Mouse (Mus musculus) stomach, postnatal 0 days (tissue): Measurements from ENCODE around the gene Taf1a. TPM values are rescaled to one million over a fixed set of nuclear protein-coding genes. Genes with fewer than 3 reads are reported as not detected.
"Not testable (repeated sequence)": the region's sequence is repeated elsewhere in the genome, so short reads cannot be mapped to it uniquely, and the experiment has no call there.

ENCODE experiments used
- ATAC-seq: fragments of 200-750 bp; cut with Nextera tagmentation; 2 replicates; pipeline ENCODE4 v1.8.0; 2017; ENCODE audit not compliant: low FRiP score, low TSS enrichment
- DNase-seq: peaks from one replicate; pipeline ENCODE4 v3.0.0-alpha.2; 2016; ENCODE audit warnings: low spot score
- H3K27ac ChIP-seq: fragments of 300-500 bp; sonication (generic); replicated peaks from 2 replicates; pipeline ENCODE4 v1.5.1; 2014; ENCODE audit warnings: mild to moderate bottlenecking, control low read depth
- H3K27me3 ChIP-seq: fragments of 300-500 bp; sonication (generic); 2 replicates; pipeline ENCODE4 v1.6.1; 2014; ENCODE audit warnings: low read length; ENCODE audit not compliant: control insufficient read depth, insufficient read depth
- H3K36me3 ChIP-seq: fragments of 300-500 bp; sonication (generic); 2 replicates; pipeline ENCODE4 v1.6.1; 2014; ENCODE audit warnings: low read length, mixed read lengths; ENCODE audit not compliant: control insufficient read depth, insufficient read depth
- H3K4me1 ChIP-seq: fragments of 300-500 bp; sonication (generic); replicated peaks from 2 replicates; pipeline ENCODE4 v1.6.1; 2014; ENCODE audit warnings: antibody characterized with exemption; ENCODE audit not compliant: control insufficient read depth, insufficient read depth
- H3K4me2 ChIP-seq: fragments of 300-500 bp; sonication (generic); replicated peaks from 2 replicates; pipeline ENCODE4 v1.6.1; 2014; ENCODE audit warnings: low read depth, mild to moderate bottlenecking, control low read depth, moderate library complexity
- H3K4me3 ChIP-seq: fragments of 300-500 bp; sonication (generic); 2 replicates; pipeline ENCODE4 v1.5.1; 2014; ENCODE audit warnings: low read depth, low read length, control low read depth
- H3K9ac ChIP-seq: fragments of 300-500 bp; sonication (generic); 2 replicates; pipeline ENCODE4 v1.6.1; 2014; ENCODE audit warnings: mild to moderate bottlenecking, low read length, control low read depth, mixed read lengths
- H3K9me3 ChIP-seq: fragments of 300-500 bp; sonication (generic); 2 replicates; pipeline ENCODE4 v1.6.1; 2016; ENCODE audit warnings: low read length; ENCODE audit not compliant: control insufficient read depth
- CTCF ChIP-seq: IDR thresholded peaks from 2 replicates; pipeline ENCODE4 v1.5.1; 2016; ENCODE audit warnings: antibody characterized with exemption, low read depth, mild to moderate bottlenecking, moderate library complexity
- EP300 ChIP-seq: optimal IDR thresholded peaks from 2 replicates; pipeline ENCODE3; 2016; ENCODE audit warnings: antibody characterized with exemption
- WGBS: fragments of 180-500 bp; shearing (Covaris S2); extraction: QIAGEN DNeasy Blood & Tissue Kit; methylation state at CpG from one replicate; pipeline ENCODE4 v1.1.7; 2014; 5-methylcytosine and 5-hydroxymethylcytosine counted together
- polyA plus RNA-seq: library from polyadenylated mRNA; unstranded; fragments of >200 nt; fragmentation: Nextera tagmentation; extraction: Ambion mirVana; gene quantifications from 2 replicates; pipeline ENCODE4 v1.2.1, GENCODE M21; 2015

Taf1a gene
- polyA plus RNA-seq: 9.9 and 10.8 TPM in 2 replicates

DNA sequence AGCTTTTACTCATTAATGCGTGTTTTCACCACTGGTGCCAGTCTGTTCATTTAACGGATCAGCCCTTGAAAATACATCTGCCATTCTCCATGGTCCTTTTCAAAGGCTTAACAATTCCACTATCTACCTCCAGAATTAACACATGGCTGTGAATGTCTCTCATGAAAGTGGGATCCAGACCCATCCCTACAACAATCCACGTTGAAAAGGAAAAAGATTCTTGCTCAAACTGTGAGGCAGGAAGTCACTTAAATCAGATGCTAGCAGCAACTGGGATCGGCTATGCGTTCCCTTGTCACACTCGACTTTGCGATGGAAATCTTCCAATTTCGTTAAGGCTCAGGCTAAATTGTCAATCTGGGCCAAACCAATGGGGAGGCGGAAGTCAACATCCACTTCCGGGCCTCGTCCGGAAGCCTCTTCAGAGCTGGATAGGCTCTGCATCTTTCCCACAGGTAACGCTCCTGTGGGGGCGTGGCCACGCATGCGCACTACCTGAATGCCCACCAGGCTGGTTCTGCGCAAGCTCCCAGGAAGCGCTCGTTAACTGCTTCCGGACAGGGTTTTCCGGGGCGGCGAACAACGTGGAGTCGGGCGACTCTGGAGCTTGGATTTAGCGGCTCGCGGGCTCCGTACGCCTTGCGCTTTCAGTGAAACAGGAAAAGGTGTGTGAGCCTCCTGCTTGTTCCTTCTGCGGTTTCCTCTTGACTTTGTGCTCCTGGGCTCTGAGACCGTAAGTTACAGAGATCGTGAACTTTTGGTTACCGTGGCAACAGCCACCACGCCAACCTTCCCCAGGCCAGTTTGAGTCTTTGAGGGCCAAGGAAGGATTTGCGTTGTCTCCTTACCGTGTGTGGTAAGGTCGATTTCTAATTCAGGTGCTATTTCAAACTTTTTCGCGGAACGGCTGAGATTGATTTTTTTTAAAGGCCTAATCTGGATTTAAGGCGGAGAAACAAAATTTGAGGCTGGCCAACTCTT is at the start of gene Taf1a:
TSS of gene Taf1a (plus strand) at position 556 of the 981 bp plus-strand sequence.
- Histone ChIP-seq H3K4me1 (0 out of 2 replicates have a peak, but pooled peaks cover 4% of the 10 kb centered on the region), H3K4me3 (peak within 1 kb of the TSS; percentile 57), H3K27ac (no peak within 1 kb of the TSS), H3K4me2 (peak within 1 kb of the TSS; percentile 68), H3K27me3 (peaks cover 3% of the 10 kb centered on the region; the same call in 1 of the 2 replicates), H3K36me3 (no peaks in the 10 kb centered on the region), H3K9ac (peak within 1 kb of the TSS; percentile 51), H3K9me3 (no peaks in the 10 kb centered on the region)
- peak; percentile 98 for DNase-seq
- peak; percentile 98 for ATAC-seq
- TF ChIP-seq EP300 (no peak), CTCF (no peak)
- WGBS: 5% methylated on average over 44 of the region's 44 CpGs

DNA sequence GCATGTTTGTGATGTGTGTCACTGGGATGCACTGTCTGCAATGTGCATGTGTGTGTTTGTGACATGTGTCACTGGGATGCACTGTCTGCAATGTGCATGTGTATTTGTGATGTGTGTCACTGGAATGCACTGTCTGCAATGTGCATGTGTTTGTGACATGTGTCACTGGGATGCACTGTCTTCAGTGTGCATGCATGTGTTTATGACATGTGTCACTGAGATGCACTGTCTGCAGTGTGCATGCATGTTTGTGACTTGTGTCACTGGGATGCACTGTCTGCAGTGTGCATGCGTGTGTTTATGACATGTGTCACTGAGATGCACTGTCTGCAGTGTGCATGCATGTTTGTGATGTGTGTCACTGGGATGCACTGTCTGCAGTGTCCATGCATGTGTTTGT is 45.9 kb upstream of the Taf1a start:
- H3K9ac ChIP-seq, H3K9me3 ChIP-seq, H3K4me1 ChIP-seq, H3K4me3 ChIP-seq, H3K27ac ChIP-seq, ATAC-seq, H3K27me3 ChIP-seq, DNase-seq, H3K4me2 ChIP-seq: not testable (repeated sequence)
- 100% methylated on average over 1 of the region's 1 CpGs for WGBS
- H3K36me3 ChIP-seq: peaks cover 15% of the 10 kb centered on the region

DNA sequence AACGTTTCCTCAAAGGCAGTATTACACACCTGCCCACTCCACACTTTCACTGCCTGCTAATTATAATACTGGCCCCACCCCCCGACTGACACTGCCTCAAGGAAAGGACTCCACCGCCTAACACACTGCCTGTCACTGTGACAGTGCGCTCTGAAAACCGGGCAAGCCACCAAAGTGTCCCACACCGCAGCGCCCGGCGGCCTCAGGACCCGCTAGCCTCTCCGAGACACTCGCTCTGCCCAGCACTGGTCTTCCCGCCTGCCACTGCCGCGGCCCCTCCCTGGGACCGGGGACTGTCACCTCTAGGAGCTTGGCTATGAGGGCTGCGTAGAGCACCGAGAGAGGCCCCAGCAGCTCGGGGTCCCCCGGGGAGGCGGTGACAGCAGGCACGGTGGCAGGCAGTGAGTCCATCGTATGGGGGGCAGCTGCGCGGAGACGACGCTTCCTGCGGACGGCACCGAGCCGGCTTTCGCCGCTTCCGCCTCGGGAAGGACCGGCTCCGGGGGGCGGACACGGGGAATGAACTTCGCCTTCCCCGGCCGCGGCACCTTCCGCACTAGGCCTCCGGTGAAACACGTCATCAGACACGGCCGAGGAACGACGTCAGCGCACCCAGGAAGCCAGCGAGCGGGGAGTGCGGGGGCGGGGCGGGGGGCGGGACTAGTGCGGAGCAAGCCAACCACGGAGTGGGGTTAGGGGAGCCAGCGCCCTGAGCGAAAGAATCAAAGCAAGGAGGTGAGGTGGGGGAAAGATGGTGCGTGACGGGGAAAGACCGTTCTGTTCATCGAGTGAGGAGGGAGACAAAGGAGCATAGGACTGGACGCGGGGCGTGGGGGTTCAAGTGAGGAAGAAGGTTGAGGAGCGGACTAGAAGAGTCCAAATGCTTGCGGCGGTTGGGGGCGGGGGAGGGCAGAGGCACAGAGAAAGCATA is 43.6 kb upstream of the Taf1a start:
- H3K9ac ChIP-seq: peak overlapping the region; percentile 95
- H3K27ac ChIP-seq: peak overlapping the region; percentile 94
- peak overlapping the region; percentile 72 for H3K4me2 ChIP-seq
- WGBS: under 1% methylated on average over 66 of the region's 72 CpGs
- no peaks in the 10 kb centered on the region for H3K9me3 ChIP-seq
- no peaks in the 10 kb centered on the region for H3K27me3 ChIP-seq
- TF ChIP-seq CTCF (no peak), EP300 (no peak)
- no peaks in the 10 kb centered on the region for H3K4me1 ChIP-seq
- peak; percentile 98 for DNase-seq
- peaks cover 11% of the 10 kb centered on the region; the same call in 1 of the 2 replicates for H3K36me3 ChIP-seq
- peak overlapping the region; percentile 95 for H3K4me3 ChIP-seq
- ATAC-seq: peak; percentile 96

DNA sequence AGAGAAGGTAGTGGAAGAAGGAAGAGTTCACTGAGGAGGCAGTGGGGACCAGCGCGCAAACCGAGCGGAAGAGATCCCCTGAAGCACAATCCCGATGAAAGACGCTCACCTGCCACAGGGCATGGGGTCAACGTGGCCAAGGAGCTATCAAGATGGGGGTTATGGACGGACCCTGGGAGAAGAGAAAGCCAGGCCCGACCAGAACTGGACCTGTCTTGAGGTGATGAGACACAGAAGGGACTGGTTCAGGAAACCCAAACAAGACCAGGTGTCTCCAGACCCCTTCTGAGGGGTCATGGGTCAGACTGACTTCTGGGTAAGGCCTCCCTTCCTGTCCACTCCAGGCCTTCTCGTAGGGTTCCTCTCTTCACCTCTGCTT is 43.0 kb upstream of the Taf1a start:
- H3K36me3 ChIP-seq: peaks cover 11% of the 10 kb centered on the region; the same call in 1 of the 2 replicates
- no peak for ATAC-seq
- peak overlapping the region; percentile 72 for H3K4me2 ChIP-seq
- H3K9me3 ChIP-seq: no peaks in the 10 kb centered on the region
- no peaks in the 10 kb centered on the region for H3K4me1 ChIP-seq
- H3K27ac ChIP-seq: peak overlapping the region; percentile 94
- WGBS: 5% methylated on average over 10 of the region's 10 CpGs
- no peak for DNase-seq
- H3K4me3 ChIP-seq: peak overlapping the region; percentile 95
- TF ChIP-seq EP300 (no peak), CTCF (no peak)
- no peaks in the 10 kb centered on the region for H3K27me3 ChIP-seq
- peak overlapping the region; percentile 95 for H3K9ac ChIP-seq

DNA sequence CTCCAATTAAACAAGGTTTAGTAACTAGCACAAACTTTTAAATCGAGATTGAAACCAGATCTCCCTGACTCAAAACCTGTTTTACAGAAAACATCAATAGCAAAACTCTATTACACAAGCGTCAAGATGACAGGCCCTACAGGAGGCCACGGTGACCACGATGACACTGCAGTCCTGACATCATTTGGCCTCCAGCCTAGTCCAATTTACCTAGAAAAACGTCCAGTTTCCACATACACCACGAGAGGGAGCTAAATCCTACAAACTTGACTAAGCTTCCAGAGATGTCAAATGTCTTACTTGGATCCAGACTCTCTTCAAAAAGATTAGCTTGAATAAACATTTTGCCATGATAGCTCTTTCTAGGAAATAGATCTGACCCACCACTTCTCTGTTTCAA is 38.9 kb upstream of the Taf1a start:
- Histone ChIP-seq H3K9ac (no peak overlapping the region), H3K4me2 (no peak overlapping the region), H3K9me3 (no peaks in the 10 kb centered on the region), H3K36me3 (peaks cover 19% of the 10 kb centered on the region; the same call in 1 of the 2 replicates), H3K4me3 (no peak overlapping the region), H3K4me1 (no peaks in the 10 kb centered on the region), H3K27ac (no peak overlapping the region), H3K27me3 (no peaks in the 10 kb centered on the region)
- peak; percentile 83 for TF ChIP-seq CTCF
- no peak for TF ChIP-seq EP300
- ATAC-seq (peak; percentile 41; the same call in 1 of the 2 replicates), DNase-seq (peak; percentile 56)
- 15% methylated on average over 6 of the region's 6 CpGs for WGBS
